Mouse (Mus musculus) forebrain, embryonic 14.5 days (tissue): ENCODE results near the gene Ubash3b. TPM values are rescaled to one million over a fixed set of nuclear protein-coding genes. Genes with fewer than 3 reads are reported as not detected.

Experiments used
- ATAC-seq: fragments of 200-750 bp; cut with Nextera tagmentation; 2 replicates; pipeline ENCODE4 v1.8.0; 2017; ENCODE audit warnings: mild to moderate bottlenecking, moderate library complexity
- DNase-seq: peaks from one replicate; pipeline ENCODE4 v3.0.0-alpha.2; 2015; ENCODE audit warnings: low spot score
- H3K27ac ChIP-seq: fragments of 300-500 bp; sonication (generic); 2 replicates; pipeline ENCODE4 v1.5.1; 2014; ENCODE audit warnings: low read depth, mild to moderate bottlenecking, control low read depth, low read length, moderate library complexity
- H3K27me3 ChIP-seq: fragments of 300-500 bp; sonication (generic); replicated peaks from 2 replicates; pipeline ENCODE4 v1.6.1; 2014; ENCODE audit warnings: low read length, control low read depth, mixed read lengths; ENCODE audit not compliant: control insufficient read depth, insufficient read depth
- H3K36me3 ChIP-seq: fragments of 300-500 bp; sonication (generic); 2 replicates; pipeline ENCODE4 v1.6.1; 2014; ENCODE audit warnings: low read length, control low read depth; ENCODE audit not compliant: control insufficient read depth, insufficient read depth
- H3K4me1 ChIP-seq: fragments of 300-500 bp; sonication (generic); 2 replicates; pipeline ENCODE4 v1.6.1; 2014; ENCODE audit warnings: antibody characterized with exemption, low read length, control low read depth; ENCODE audit not compliant: control insufficient read depth, insufficient read depth
- H3K4me2 ChIP-seq: fragments of 300-500 bp; sonication (generic); 2 replicates; pipeline ENCODE4 v1.6.1; 2014; ENCODE audit warnings: mild to moderate bottlenecking, control low read depth, low read length
- H3K4me3 ChIP-seq: fragments of 300-500 bp; sonication (generic); 2 replicates; pipeline ENCODE4 v1.5.1; 2014; ENCODE audit warnings: low read depth, low read length, control low read depth
- H3K9ac ChIP-seq: fragments of 300-500 bp; sonication (generic); 2 replicates; pipeline ENCODE4 v1.6.1; 2014; ENCODE audit warnings: mild to moderate bottlenecking, low read length, control low read depth, moderate library complexity
- H3K9me3 ChIP-seq: fragments of 300-500 bp; sonication (generic); replicated peaks from 2 replicates; pipeline ENCODE4 v1.6.1; 2016; ENCODE audit warnings: low read length, control low read depth, mixed read lengths; ENCODE audit not compliant: control insufficient read depth
- WGBS: fragments of 180-500 bp; shearing (Covaris S2); extraction: QIAGEN DNeasy Blood & Tissue Kit; methylation state at CpG from one replicate; pipeline ENCODE4 v1.1.7; 2014; 5-methylcytosine and 5-hydroxymethylcytosine counted together
- polyA plus RNA-seq: library from polyadenylated mRNA; unstranded; fragments of >200 nt; fragmentation: Nextera tagmentation; extraction: Ambion mirVana; gene quantifications from 2 replicates; pipeline ENCODE4 v1.2.1, GENCODE M21; 2014

The Ubash3b gene
- polyA plus RNA-seq, 1 experiment from 2014 or later, result 13.8 TPM

GRCm38 (mm10) chr9:41172426-41172825 is 10.9 kb upstream of the Ubash3b start:
- ATAC-seq, result no peak
- Histone ChIP-seq H3K36me3 (no peaks in the 10 kb centered on the region), H3K4me2 (no peak overlapping the region), H3K27ac (no peak overlapping the region), H3K27me3 (no peaks in the 10 kb centered on the region), H3K9ac (no peak overlapping the region), H3K4me3 (no peak overlapping the region), H3K9me3 (no peaks in the 10 kb centered on the region), H3K4me1 (no peaks in the 10 kb centered on the region)
- no peak for DNase-seq
- 92% methylated on average over 8 of the region's 8 CpGs for WGBS

- WGBS, result 78% methylated on average over 8 of the region's 8 CpGs
- H3K36me3 ChIP-seq, result no peaks in the 10 kb centered on the region
- ATAC-seq, result no peak
Measured at GRCm38 (mm10) chr9:41170026-41170425, 8.5 kb upstream of the Ubash3b start.

GRCm38 (mm10) chr9:41168656-41169055 is 7.2 kb upstream of the Ubash3b start:
- no peak overlapping the region for H3K9ac ChIP-seq
- no peak overlapping the region for H3K4me3 ChIP-seq
- H3K36me3 ChIP-seq, result no peaks in the 10 kb centered on the region
- no peak overlapping the region for H3K4me2 ChIP-seq
- H3K27me3 ChIP-seq, result no peaks in the 10 kb centered on the region
- H3K9me3 ChIP-seq, result no peaks in the 10 kb centered on the region
- WGBS, result 88% methylated on average over 2 of the region's 2 CpGs
- no peak for DNase-seq
- no peak for ATAC-seq
- H3K27ac ChIP-seq, result no peak overlapping the region
- H3K4me1 ChIP-seq, result no peaks in the 10 kb centered on the region

More at GRCm38 (mm10) chr9:41170026-41170425, 8.5 kb upstream of the Ubash3b start:
- Histone ChIP-seq H3K4me2 (no peak overlapping the region), H3K4me3 (no peak overlapping the region), H3K4me1 (no peaks in the 10 kb centered on the region), H3K9me3 (no peaks in the 10 kb centered on the region), H3K27ac (no peak overlapping the region), H3K9ac (no peak overlapping the region), H3K27me3 (no peaks in the 10 kb centered on the region)
- DNase-seq, result no peak

GRCm38 (mm10) chr9:41168206-41168605 is 6.7 kb upstream of the Ubash3b start:
- DNase-seq (no peak), ATAC-seq (no peak)
- no peak overlapping the region for H3K4me2 ChIP-seq
- H3K9ac ChIP-seq, result no peak overlapping the region
- H3K27ac ChIP-seq, result no peak overlapping the region
- 84% methylated on average over 6 of the region's 6 CpGs for WGBS
- H3K36me3 ChIP-seq, result no peaks in the 10 kb centered on the region
- H3K4me1 ChIP-seq, result no peaks in the 10 kb centered on the region
- no peak overlapping the region for H3K4me3 ChIP-seq
- H3K27me3 ChIP-seq, result no peaks in the 10 kb centered on the region
- H3K9me3 ChIP-seq, result no peaks in the 10 kb centered on the region

- Histone ChIP-seq H3K4me1 (no peaks in the 10 kb centered on the region), H3K9me3 (no peaks in the 10 kb centered on the region), H3K9ac (no peak overlapping the region), H3K36me3 (no peaks in the 10 kb centered on the region), H3K27ac (no peak overlapping the region), H3K27me3 (no peaks in the 10 kb centered on the region), H3K4me2 (no peak overlapping the region), H3K4me3 (no peak overlapping the region)
- DNase-seq (no peak), ATAC-seq (no peak)
- WGBS, result 66% methylated on average over 9 of the region's 10 CpGs
Measured at GRCm38 (mm10) chr9:41166886-41167285, 5.4 kb upstream of the Ubash3b start.

GRCm38 (mm10) chr9:41162363-41162762 is 866 bp upstream of the Ubash3b start:
- Histone ChIP-seq H3K4me2 (no peak overlapping the region), H3K4me1 (peaks cover 4% of the 10 kb centered on the region; the same call in 1 of the 2 replicates), H3K4me3 (no peak overlapping the region), H3K9me3 (no peaks in the 10 kb centered on the region), H3K27ac (no peak overlapping the region), H3K27me3 (no peaks in the 10 kb centered on the region), H3K9ac (no peak overlapping the region), H3K36me3 (no peaks in the 10 kb centered on the region)
- ATAC-seq, result no peak
- 86% methylated on average over 4 of the region's 4 CpGs for WGBS
- no peak for DNase-seq

GRCm38 (mm10) chr9:41160536-41161176 is 841 bp downstream of the Ubash3b start:
- peak; percentile 45 for DNase-seq

GRCm38 (mm10) chr9:41159223-41159622 is 2.3 kb downstream of the Ubash3b start:
- ATAC-seq (no peak), DNase-seq (no peak)
- no peak overlapping the region for H3K4me3 ChIP-seq
- peaks cover 4% of the 10 kb centered on the region; the same call in 1 of the 2 replicates for H3K4me1 ChIP-seq
- no peak overlapping the region for H3K27ac ChIP-seq
- H3K9me3 ChIP-seq, result no peaks in the 10 kb centered on the region
- 82% methylated on average over 2 of the region's 2 CpGs for WGBS
- H3K9ac ChIP-seq, result no peak overlapping the region
- no peaks in the 10 kb centered on the region for H3K27me3 ChIP-seq
- H3K4me2 ChIP-seq, result no peak overlapping the region
- H3K36me3 ChIP-seq, result no peaks in the 10 kb centered on the region

More at GRCm38 (mm10) chr9:41160536-41161176, 841 bp downstream of the Ubash3b start:
- no peaks in the 10 kb centered on the region for H3K27me3 ChIP-seq
- no peak overlapping the region for H3K4me3 ChIP-seq
- H3K27ac ChIP-seq, result no peak overlapping the region
- H3K9ac ChIP-seq, result 0 out of 2 replicates have a peak overlapping the region, but pooled peaks have one; percentile 8
- no peaks in the 10 kb centered on the region for H3K36me3 ChIP-seq
- 9% methylated on average over 7 of the region's 7 CpGs for WGBS
- no peak overlapping the region for H3K4me2 ChIP-seq
- peaks cover 4% of the 10 kb centered on the region; the same call in 1 of the 2 replicates for H3K4me1 ChIP-seq
- no peak for ATAC-seq
- no peaks in the 10 kb centered on the region for H3K9me3 ChIP-seq

GRCm38 (mm10) chr9:41157872-41158567 is 3.5 kb downstream of the Ubash3b start:
- peak overlapping the region; percentile 80; the same call in 1 of the 2 replicates for H3K9ac ChIP-seq
- peaks cover 4% of the 10 kb centered on the region; the same call in 1 of the 2 replicates for H3K4me1 ChIP-seq
- no peaks in the 10 kb centered on the region for H3K27me3 ChIP-seq
- no peaks in the 10 kb centered on the region for H3K9me3 ChIP-seq
- ATAC-seq (no peak), DNase-seq (no peak)
- WGBS, result 22% methylated on average over 15 of the region's 15 CpGs
- H3K4me3 ChIP-seq, result peak overlapping the region; percentile 81
- no peak overlapping the region for H3K27ac ChIP-seq
- no peaks in the 10 kb centered on the region for H3K36me3 ChIP-seq
- H3K4me2 ChIP-seq, result peak overlapping the region; percentile 77
